Mouse (Mus musculus): ENCODE results near the gene Dclre1b.
"Not testable (repeated sequence)": the region's sequence is repeated elsewhere in the genome, so short reads cannot be mapped to it uniquely, and the experiment has no call there.

Gene Dclre1b

DNA sequence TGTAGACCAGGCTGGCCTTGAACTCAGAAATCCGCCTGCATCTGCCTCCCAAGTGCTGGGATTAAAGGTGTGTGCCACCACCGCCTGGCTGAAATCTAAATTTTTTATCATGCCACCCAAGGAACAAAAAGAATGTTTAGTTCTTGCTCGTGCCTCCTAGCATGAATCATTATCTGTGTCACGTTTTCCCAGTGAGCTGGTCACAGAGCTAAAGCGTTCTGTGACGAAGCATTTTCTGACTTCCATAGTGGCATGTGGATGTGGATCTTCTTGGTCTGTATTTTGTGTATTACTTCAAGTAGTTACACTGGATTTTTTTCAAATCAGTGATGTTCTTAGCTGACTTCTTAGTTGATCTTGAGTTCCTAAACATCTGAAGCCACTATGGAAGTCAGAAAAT, 1.7 kb upstream of the Dclre1b start:
- in situ Hi-C loops (cut with MboI; ENCODE audit: low sequenced_read_pairs) = no loop called here

GRCm38 (mm10) chr3:103809799-103810150, 531 bp upstream of the Dclre1b start:
- in situ Hi-C loops (cut with MboI; ENCODE audit: low sequenced_read_pairs) = no loop called here

- in situ Hi-C loops (cut with MboI; ENCODE audit: low sequenced_read_pairs) = no loop called here
Observed at GRCm38 (mm10) chr3:103805671-103806070, 3.6 kb downstream of the Dclre1b start.

DNA sequence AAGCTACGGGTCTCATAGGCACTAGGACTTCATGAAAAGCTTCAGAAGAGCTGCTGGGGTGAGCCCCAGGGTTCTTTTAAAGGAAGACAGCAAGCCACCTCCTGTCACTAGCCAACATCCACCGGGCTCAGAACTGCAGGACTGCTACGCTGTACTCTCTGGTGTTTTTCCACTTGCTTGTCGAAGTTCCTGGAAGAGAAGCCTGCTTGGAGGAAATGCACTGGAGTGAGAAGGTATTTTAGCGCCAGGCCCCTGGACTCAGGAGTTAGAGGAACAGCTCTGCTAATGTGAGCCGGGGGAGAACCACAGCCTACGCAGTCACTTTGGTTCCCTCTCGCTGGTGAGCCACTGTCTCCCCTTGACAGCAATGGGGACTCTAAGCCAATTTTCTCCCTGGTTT, 6.4 kb downstream of the Dclre1b start:
- in situ Hi-C loops (cut with MboI; ENCODE audit: low sequenced_read_pairs) = no loop called here

GRCm38 (mm10) chr3:103801631-103802531, 7.4 kb downstream of the Dclre1b start:
- in situ Hi-C loops (cut with MboI; ENCODE audit: low sequenced_read_pairs) = no loop called here

- in situ Hi-C loops (cut with MboI; ENCODE audit: low sequenced_read_pairs) = no loop called here
Observed at GRCm38 (mm10) chr3:103799507-103799906, 9.7 kb downstream of the Dclre1b start.

GRCm38 (mm10) chr3:103796389-103796788, 12.9 kb downstream of the Dclre1b start:
- in situ Hi-C loops (cut with MboI; ENCODE audit: low sequenced_read_pairs) = no loop called here

DNA sequence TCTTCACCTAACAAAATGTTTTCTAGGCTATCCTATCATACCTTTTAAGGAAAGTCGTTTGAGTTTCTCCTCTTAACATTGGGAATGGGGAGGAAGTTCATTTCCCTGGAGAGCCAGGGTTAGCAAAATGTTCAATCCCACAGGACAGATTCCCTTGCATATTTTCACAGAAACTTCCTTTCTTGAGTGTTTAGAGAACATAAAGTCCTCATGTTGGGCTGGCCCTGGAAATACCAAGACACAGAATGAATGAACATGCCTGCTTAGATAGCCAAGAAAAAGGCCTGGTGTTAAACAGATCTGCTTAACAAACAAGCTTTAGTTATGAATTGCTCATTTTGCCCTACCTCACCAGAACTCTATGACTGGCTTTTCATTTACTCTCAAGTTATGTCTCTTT, 16.7 kb downstream of the Dclre1b start:
- in situ Hi-C loops (cut with MboI; ENCODE audit: low sequenced_read_pairs) = no loop called here

GRCm38 (mm10) chr3:103792111-103792406, 17.2 kb downstream of the Dclre1b start:
- in situ Hi-C loops (cut with MboI; ENCODE audit: low sequenced_read_pairs) = not testable (repeated sequence)

DNA sequence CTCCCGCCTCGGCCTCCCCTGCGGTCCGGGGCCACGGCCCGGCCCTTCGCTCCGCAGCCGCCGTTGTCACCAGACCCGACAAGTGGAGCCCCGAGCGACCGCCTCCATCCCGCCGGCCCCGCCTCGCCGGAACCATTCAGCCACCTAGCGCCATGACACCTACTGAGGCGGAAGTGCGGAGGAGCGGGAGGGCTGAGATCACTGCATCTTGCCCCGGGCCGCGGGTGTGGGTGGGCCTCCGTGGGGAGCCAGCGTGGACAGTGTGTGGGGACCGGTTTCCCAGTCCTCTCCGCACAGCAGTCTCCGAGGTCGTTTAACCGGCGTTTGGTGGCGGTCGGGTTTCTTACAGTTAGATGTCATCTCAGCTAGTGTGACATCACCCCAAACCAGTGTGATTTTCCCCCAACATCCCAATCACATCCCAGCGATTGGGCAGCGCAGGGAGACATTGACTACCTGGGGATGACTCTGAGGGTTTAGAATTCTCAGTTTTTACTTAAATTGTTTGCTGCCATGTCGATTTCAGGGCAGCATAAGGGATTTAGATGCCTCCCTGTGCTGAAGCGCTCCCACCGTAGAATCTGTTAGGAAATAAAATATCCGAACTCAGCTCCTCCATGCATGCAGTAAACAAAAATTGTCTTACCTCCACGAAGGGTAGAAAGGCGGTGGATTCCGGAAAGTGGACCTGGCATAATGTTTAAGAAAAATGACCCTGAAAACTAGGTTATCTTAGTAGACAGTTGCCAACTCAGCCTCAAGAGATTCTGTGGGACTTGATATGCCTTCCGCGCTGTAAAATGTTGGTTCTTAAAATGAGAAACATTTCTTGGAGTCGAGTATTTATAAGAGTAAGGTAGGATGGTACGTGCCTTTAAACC, 17.8 kb downstream of the Dclre1b start, which contains the start of gene Hipk1:
Gene Hipk1, minus strand, starts transcription at position 334 of the 881 bp plus-strand sequence.
- in situ Hi-C loops (cut with MboI; ENCODE audit: low sequenced_read_pairs) = no loop called here

DNA sequence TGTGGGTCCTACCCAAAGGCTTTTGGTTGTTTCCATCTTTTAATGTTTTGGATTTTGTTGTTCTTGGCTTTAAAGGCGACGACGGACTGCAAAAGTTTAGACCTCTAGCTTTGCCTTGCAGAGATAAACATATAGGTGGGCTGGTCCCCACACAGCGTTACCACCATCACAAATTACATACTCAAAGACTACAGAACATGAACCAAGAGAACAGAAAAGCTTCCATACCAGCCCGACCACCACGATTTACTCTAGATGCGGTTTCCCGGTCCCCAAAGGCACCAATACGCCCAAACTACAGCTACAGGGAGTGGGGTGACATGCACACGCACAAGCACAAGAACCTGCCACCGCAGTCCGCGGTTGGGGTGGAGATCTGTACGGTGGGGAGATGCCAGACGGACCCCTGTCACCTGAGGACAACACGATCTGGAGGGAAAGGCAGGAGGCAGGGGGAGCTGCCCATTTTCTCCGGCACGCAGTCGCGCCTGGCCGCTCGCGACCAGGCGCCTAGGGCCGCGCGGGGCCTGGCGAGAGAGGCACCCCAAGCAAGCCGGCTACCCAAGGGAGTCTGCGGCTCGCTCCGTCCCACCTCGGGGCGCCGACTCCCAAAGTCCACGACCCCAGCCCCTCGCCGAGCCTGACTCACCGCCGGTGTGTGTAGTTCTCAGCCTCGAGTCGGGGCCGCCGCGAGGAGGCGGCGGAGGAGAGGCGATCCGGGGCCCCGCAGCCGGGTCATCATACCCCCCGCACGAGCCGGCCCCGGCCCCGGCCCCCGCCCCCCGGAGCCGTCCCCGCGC, 18.7 kb downstream of the Dclre1b start:
- in situ Hi-C loops (cut with MboI; ENCODE audit: low sequenced_read_pairs) = no loop called here

- in situ Hi-C loops (cut with MboI; ENCODE audit: low sequenced_read_pairs) = no loop called here
Observed at GRCm38 (mm10) chr3:103789891-103790345, 19.3 kb downstream of the Dclre1b start.

- in situ Hi-C loops (cut with MboI; ENCODE audit: low sequenced_read_pairs) = no loop called here
Observed at GRCm38 (mm10) chr3:103789096-103789495, 20.1 kb downstream of the Dclre1b start.

DNA sequence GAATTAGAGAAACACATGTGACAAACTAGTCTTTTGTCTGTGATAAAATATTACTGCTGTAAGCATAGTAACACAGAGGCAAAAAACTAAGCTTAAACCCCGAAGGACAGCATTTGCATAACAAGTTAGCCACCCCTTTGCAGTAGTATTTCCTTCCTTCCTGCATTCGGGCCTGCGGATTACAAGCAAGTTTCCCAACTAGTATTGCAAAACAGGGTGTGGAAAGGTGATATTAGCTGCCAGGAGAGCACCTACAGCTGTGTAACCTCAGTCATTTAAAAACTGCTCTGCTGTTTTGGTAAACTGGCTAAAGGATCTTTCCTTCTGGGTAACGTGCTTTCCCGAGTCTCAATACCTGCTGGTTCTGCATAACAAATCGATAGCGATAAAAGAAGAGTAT, 22.0 kb downstream of the Dclre1b start:
- in situ Hi-C loops (cut with MboI; ENCODE audit: low sequenced_read_pairs) = no loop called here

GRCm38 (mm10) chr3:103782844-103783609, 26.2 kb downstream of the Dclre1b start:
- in situ Hi-C loops (cut with MboI; ENCODE audit: low sequenced_read_pairs) = no loop called here

DNA sequence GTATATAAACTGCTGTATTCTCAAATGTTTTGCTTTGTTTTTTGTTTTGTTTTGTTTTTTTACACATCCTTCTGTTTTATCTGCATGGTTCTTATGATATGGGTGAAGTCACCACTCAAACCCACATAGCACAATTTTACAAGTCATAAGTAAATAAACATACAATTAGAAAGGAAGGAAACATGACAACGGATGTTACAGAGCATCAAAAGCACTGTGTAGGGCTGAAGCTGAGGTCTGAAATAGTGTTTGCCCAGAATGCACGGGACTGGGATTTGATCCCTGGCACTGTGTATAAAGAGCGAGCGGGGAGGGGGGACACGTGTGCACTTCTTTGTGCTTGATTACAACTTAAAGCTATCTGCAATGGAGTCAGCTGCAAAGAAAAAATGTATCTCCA, 28.5 kb downstream of the Dclre1b start:
- in situ Hi-C loops (cut with MboI; ENCODE audit: low sequenced_read_pairs) = no loop called here

- in situ Hi-C loops (cut with MboI; ENCODE audit: low sequenced_read_pairs) = no loop called here
Observed at GRCm38 (mm10) chr3:103780271-103780670, 29.0 kb downstream of the Dclre1b start.

DNA sequence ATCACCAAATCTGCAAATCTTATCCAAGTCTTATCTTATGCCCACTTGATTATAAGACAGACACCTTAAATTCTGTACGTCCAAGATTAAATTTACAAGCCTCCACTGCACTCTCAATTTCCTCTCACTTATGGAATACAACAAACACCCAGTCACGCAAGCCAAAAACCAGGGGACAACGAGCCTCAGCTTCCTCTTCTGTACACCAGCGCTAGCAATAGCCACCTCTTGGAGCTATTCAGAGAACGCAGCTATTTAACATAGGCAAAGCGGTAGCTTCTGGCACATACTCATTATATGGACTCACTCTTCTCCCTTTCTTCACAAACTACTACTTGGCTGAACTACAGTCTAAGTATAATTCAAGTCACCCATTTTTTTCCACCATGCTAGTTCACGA, 30.1 kb downstream of the Dclre1b start:
- in situ Hi-C loops (cut with MboI; ENCODE audit: low sequenced_read_pairs) = no loop called here

DNA sequence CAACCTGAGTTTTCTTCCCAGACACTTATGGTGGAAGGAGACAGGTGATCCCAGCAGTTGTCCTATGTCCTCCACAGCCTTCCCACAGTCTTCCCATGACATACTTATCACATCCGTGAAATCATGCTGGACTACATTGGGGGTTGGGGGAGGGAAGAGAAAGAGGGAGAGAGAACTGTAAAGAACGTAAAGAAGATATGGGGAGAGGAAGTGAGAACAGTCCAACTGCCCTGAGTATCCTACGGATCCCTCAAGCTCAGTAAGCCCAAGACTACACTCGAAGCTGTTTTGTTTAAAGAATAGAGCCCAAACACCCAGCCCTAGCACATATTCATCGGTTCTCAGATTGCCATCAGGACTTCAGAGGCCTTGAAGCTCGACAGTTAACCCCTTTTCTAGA, 30.6 kb downstream of the Dclre1b start:
- in situ Hi-C loops (cut with MboI; ENCODE audit: low sequenced_read_pairs) = no loop called here

DNA sequence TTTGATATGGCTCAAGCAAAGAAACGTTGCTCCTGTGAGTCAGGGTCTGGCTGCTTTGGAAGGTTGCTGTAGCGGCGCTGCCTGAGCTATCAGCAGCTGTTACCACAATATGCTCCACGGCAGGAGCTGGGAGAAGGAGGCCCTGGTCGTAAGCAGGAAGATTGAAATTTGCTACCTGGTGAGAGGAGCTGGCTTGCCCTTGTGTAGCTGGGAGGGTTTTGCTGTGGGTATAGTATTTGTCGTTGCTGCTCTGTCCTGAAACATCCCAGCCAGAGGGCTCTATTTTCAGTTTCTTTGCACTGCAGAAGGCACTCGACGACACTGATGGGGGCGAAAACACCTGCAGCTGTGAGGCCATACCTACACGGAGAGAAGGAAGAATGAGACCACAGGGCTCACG, 31.3 kb downstream of the Dclre1b start:
- in situ Hi-C loops (cut with MboI; ENCODE audit: low sequenced_read_pairs) = no loop called here
